Mouse (Mus musculus) embryonic facial prominence, embryonic 11.5 days (tissue): Measurements from ENCODE around the gene Rsph9. TPM values are rescaled to one million over a fixed set of nuclear protein-coding genes. Genes with fewer than 3 reads are reported as not detected.

ENCODE experiments used
- ATAC-seq: fragments of 200-750 bp; cut with Nextera tagmentation; replicated peaks from 2 replicates; pipeline ENCODE4 v1.8.0; 2017; ENCODE audit warnings: low read depth; ENCODE audit not compliant: insufficient number of reproducible peaks, low FRiP score, low TSS enrichment
- DNase-seq: peaks from one replicate; pipeline ENCODE4 v3.0.0-alpha.2; 2015; ENCODE audit warnings: low spot score
- H3K27ac ChIP-seq: fragments of 300-500 bp; sonication (generic); replicated peaks from 2 replicates; pipeline ENCODE4 v1.5.1; 2014; ENCODE audit warnings: mild to moderate bottlenecking, low read depth, low read length, control low read depth
- H3K27me3 ChIP-seq: fragments of 300-500 bp; sonication (generic); 2 replicates; pipeline ENCODE4 v1.6.1; 2014; ENCODE audit warnings: mild to moderate bottlenecking, low read length, moderate library complexity, mixed read lengths; ENCODE audit not compliant: control insufficient read depth, insufficient read depth
- H3K36me3 ChIP-seq: fragments of 300-500 bp; sonication (generic); replicated peaks from 2 replicates; pipeline ENCODE4 v1.6.1; 2014; ENCODE audit warnings: low read depth, mild to moderate bottlenecking, low read length, moderate library complexity, mixed read lengths; ENCODE audit not compliant: control insufficient read depth, insufficient read depth
- H3K4me1 ChIP-seq: fragments of 300-500 bp; sonication (generic); 2 replicates; pipeline ENCODE4 v1.6.1; 2014; ENCODE audit warnings: low read length, mixed read lengths; ENCODE audit not compliant: control insufficient read depth, insufficient read depth
- H3K4me2 ChIP-seq: fragments of 300-500 bp; sonication (generic); 2 replicates; pipeline ENCODE4 v1.6.1; 2014; ENCODE audit warnings: low read depth, mild to moderate bottlenecking, control low read depth, low read length, moderate library complexity
- H3K4me3 ChIP-seq: fragments of 300-500 bp; sonication (generic); 2 replicates; pipeline ENCODE4 v1.5.1; 2014; ENCODE audit warnings: low read depth, low read length, control low read depth
- H3K9ac ChIP-seq: fragments of 300-500 bp; sonication (generic); replicated peaks from 2 replicates; pipeline ENCODE4 v1.6.1; 2014; ENCODE audit warnings: mild to moderate bottlenecking, control low read depth, low read length
- H3K9me3 ChIP-seq: fragments of 300-500 bp; sonication (generic); replicated peaks from 2 replicates; pipeline ENCODE4 v1.6.1; 2016; ENCODE audit warnings: mild to moderate bottlenecking, low read length, inconsistent platforms, mixed read lengths; ENCODE audit not compliant: control insufficient read depth
- WGBS: fragments of 180-500 bp; shearing (Covaris S2); extraction: QIAGEN DNeasy Blood & Tissue Kit; methylation state at CpG from one replicate; pipeline ENCODE4 v1.1.7; 2014; 5-methylcytosine and 5-hydroxymethylcytosine counted together
- polyA plus RNA-seq: library from polyadenylated mRNA; unstranded; fragments of >200 nt; fragmentation: Nextera tagmentation; extraction: Ambion mirVana; gene quantifications from 2 replicates; pipeline ENCODE4 v1.2.1, GENCODE M21; 2014

Rsph9 gene
- polyA plus RNA-seq, 1 experiment from 2014 or later: 12.5 TPM

DNA sequence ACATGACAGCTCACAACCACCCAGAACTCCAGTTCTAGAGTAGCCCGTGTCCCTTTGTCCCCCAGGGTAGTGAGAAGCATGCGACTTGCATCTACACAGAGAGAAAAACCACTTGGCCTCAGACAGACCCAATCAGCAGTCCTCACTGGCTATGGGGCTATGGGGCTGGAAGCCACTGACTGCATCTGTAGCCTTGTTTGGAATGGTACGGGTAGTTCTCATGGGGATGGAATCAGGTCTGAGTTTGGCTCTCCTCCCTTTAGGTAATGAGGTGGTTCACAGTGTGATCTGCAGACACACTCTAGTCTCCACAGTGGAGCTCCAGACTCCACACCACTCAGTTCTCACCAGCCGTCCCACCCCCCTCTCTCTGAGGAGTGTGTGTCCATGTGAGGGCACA is 20.7 kb downstream of the Rsph9 start:
- H3K4me1 ChIP-seq: no peaks in the 10 kb centered on the region
- WGBS: 94% methylated on average over 4 of the region's 4 CpGs
- H3K36me3 ChIP-seq: peaks cover 8% of the 10 kb centered on the region
- H3K27ac ChIP-seq: no peak overlapping the region
- H3K27me3 ChIP-seq: no peaks in the 10 kb centered on the region
- no peaks in the 10 kb centered on the region for H3K9me3 ChIP-seq
- ATAC-seq (no peak), DNase-seq (no peak)
- no peak overlapping the region for H3K4me3 ChIP-seq
- H3K9ac ChIP-seq: no peak overlapping the region
- no peak overlapping the region for H3K4me2 ChIP-seq

DNA sequence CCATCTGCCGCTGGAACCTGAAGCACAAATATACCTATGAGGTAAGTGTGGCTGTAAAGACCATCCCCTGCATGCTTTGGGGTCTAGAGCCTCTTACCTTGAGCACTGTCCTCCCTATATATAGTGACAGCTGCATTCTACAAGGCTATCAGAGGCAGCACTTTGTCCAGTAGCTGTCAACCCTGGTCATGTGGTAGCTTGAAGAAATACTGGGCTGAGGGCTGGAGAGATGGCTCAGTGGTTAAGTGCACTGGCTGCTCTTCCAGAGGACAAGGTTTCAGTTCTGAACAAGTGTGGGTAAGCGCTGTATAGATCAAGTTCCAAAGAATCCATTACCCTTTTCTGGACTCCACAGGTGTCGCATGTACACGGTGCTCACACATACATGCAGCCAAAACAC is 21.2 kb downstream of the Rsph9 start:
- Histone ChIP-seq H3K27me3 (no peaks in the 10 kb centered on the region), H3K9ac (no peak overlapping the region), H3K9me3 (no peaks in the 10 kb centered on the region), H3K27ac (no peak overlapping the region), H3K4me1 (no peaks in the 10 kb centered on the region), H3K36me3 (peaks cover 8% of the 10 kb centered on the region), H3K4me3 (no peak overlapping the region), H3K4me2 (no peak overlapping the region)
- no peak for ATAC-seq
- 96% methylated on average over 4 of the region's 4 CpGs for whole genome bisulfite sequencing
- no peak for DNase-seq

DNA sequence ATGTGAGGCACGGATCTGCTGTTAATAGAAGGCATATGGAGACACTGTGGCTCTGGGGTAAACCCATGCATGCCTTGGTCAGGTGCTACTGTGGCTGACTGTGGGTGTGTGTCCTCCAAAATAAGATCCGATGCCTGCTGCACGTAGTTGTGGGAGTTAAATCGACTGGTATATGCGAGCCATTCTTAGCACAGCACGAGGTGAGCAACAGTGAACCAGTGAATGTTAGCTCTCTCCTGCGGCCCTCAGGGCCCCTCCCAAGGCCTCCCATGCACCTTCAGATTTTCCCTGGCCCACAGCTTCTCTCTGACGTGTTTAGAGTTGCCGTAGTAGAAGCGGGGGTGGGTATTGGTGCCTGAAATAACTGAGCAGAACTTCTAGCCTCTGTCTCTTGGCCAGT is 24.4 kb downstream of the Rsph9 start:
- H3K4me2 ChIP-seq: no peak overlapping the region
- H3K4me3 ChIP-seq: no peak overlapping the region
- WGBS: 87% methylated on average over 10 of the region's 10 CpGs
- DNase-seq (no peak), ATAC-seq (no peak)
- H3K36me3 ChIP-seq: peaks cover 8% of the 10 kb centered on the region; the same call in 1 of the 2 replicates
- H3K27ac ChIP-seq: no peak overlapping the region
- H3K9ac ChIP-seq: no peak overlapping the region
- no peaks in the 10 kb centered on the region for H3K9me3 ChIP-seq
- peaks cover 3% of the 10 kb centered on the region; the same call in 1 of the 2 replicates for H3K4me1 ChIP-seq
- no peaks in the 10 kb centered on the region for H3K27me3 ChIP-seq

DNA sequence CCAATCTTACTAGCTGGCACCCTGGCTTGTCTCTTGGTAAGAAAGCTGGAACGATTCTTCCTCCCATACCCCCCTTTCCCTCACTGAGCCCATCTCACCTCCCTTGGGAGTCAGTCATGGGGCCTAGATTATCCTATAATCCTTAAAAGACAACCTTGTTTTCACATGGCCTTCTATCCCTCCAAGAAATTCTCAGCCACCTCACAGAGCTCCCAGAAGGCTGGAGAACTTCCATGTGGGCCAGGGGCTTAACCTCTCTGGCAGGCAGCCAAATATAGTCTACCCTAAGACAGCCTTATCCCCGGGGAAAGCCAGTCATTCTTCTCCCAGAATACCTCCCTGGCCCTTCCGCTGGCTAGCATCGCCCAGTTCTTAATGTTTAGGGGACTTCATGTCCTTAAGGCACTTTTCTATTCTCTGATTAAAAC is 25.6 kb downstream of the Rsph9 start:
- no peak overlapping the region for H3K27ac ChIP-seq
- H3K36me3 ChIP-seq: peaks cover 5% of the 10 kb centered on the region; the same call in 1 of the 2 replicates
- peaks cover 3% of the 10 kb centered on the region; the same call in 1 of the 2 replicates for H3K4me1 ChIP-seq
- H3K4me2 ChIP-seq: no peak overlapping the region
- H3K9ac ChIP-seq: no peak overlapping the region
- 87% methylated on average over 4 of the region's 4 CpGs for WGBS
- DNase-seq: no peak
- no peak overlapping the region for H3K4me3 ChIP-seq
- no peak for ATAC-seq
- no peaks in the 10 kb centered on the region for H3K27me3 ChIP-seq
- no peaks in the 10 kb centered on the region for H3K9me3 ChIP-seq

DNA sequence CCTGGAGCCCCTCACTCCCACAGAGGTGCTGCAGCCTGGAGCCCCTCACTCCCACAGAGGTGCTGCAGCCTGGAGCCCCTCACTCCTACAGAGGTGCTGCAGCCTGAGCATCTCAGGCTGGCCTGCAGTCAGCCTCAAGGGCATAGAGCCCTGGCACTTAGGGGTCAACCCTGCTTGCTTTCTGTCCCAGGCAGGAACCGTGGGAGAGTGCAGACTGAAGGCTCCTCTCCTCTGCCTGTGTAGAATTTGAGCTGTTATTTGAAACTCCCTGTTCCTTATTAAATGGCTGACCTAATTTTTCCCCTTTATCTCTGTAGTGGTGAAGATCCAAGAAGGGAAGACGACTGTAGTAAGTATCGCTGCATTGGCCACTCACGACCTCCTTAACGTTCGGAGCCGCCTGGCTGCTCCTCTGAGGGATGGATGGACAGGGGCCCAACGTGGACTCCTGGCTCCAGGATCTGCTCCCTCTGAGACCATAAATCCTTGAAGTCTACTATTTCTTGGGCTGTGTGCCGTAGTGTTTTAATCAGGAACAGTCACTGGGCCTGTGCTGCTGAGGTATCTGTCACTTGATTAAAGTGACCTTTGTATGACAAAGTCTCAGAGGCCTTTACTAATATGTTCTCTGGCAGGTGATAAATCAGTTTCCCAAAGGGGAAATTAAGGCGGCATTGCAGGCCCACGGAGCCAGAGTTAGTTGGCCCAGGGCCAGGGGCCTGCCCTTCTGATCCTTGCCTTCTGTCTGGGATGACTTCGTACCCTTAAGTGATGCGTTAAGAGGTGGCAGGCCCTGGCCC is 26.2 kb downstream of the Rsph9 start:
- DNase-seq: no peak
- Histone ChIP-seq H3K27me3 (no peaks in the 10 kb centered on the region), H3K27ac (0 out of 2 replicates have a peak overlapping the region, but pooled peaks have one; percentile 13), H3K4me3 (no peak overlapping the region), H3K9ac (no peak overlapping the region), H3K4me1 (peaks cover 3% of the 10 kb centered on the region; the same call in 1 of the 2 replicates), H3K9me3 (no peaks in the 10 kb centered on the region), H3K36me3 (no peaks in the 10 kb centered on the region; the same call in 1 of the 2 replicates), H3K4me2 (no peak overlapping the region)
- 78% methylated on average over 13 of the region's 13 CpGs for WGBS
- ATAC-seq: no peak

DNA sequence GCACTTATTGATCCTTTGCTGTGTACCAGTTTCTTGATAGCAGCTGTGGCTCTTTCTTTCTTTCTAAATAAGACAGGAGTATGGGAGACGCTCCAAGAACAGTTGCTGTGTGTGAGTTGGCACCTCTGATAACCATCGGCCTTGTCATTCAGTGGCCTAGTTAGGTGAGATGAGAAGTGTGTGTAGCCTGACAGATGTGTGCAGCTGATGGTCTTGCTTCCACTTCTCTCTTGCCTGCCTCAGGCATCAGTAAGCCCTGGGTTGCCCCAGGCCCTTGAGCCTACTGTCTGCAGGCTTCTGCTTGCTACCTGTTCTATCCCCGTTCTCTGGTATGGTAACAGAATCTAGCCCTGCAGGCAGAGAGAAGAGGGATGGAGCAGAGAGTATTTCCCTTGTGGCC is 27.1 kb downstream of the Rsph9 start:
- DNase-seq: no peak
- 82% methylated on average over 3 of the region's 3 CpGs for WGBS
- ATAC-seq: no peak
- Histone ChIP-seq H3K27me3 (no peaks in the 10 kb centered on the region), H3K36me3 (no peaks in the 10 kb centered on the region; the same call in 1 of the 2 replicates), H3K9ac (no peak overlapping the region), H3K4me1 (peaks cover 3% of the 10 kb centered on the region; the same call in 1 of the 2 replicates), H3K9me3 (no peaks in the 10 kb centered on the region), H3K4me3 (no peak overlapping the region), H3K4me2 (no peak overlapping the region), H3K27ac (no peak overlapping the region; the same call in 1 of the 2 replicates)

DNA sequence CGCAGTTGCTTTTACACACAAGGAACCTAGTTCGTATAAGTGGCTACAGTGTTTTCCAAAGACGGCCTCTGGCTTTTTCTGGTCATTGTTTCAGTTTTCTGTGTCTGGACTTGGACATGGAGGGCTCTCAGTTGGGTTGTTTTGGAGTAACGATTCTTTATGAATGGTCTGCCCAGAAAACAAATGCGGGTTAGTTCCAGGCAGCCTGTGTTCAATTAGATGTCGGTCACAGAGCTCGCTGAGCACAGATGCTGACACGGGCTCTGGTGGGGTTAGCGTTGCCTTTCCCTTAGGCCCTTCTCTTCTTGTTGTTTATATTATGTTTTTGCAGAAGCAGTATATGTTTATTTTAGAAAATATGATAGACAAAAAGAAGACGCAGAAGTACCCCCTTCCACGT is 27.9 kb downstream of the Rsph9 start:
- DNase-seq: peak; percentile 60
- H3K36me3 ChIP-seq: no peaks in the 10 kb centered on the region; the same call in 1 of the 2 replicates
- WGBS: 57% methylated on average over 11 of the region's 11 CpGs

DNA sequence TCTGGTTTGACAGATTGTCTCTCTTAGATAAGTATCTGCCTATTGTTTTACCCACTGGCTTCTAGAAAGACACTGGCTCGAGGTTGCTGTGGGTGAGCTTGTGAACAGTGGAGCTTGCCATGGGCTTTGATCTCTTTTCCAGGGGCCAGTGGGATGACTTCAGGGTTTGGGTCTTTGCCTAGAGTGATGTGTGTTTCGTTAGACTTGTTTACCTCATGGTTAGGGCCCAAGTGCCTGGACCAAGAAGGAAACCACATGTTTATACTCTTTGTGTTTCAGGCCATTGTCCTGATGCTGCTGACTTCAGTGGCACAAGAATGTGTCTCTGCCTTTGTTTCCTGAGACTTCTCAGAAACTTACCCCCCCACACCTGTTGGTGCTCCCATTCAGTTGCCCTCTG is 28.5 kb downstream of the Rsph9 start:
- no peak overlapping the region for H3K4me2 ChIP-seq
- no peak overlapping the region for H3K4me3 ChIP-seq
- peak overlapping the region; percentile 29 for H3K27ac ChIP-seq
- no peaks in the 10 kb centered on the region; the same call in 1 of the 2 replicates for H3K36me3 ChIP-seq
- ATAC-seq (no peak), DNase-seq (no peak)
- no peaks in the 10 kb centered on the region for H3K27me3 ChIP-seq
- peaks cover 3% of the 10 kb centered on the region; the same call in 1 of the 2 replicates for H3K4me1 ChIP-seq
- 65% methylated on average over 2 of the region's 2 CpGs for WGBS
- no peaks in the 10 kb centered on the region for H3K9me3 ChIP-seq
- H3K9ac ChIP-seq: peak overlapping the region; percentile 25; the same call in 1 of the 2 replicates

More for the DNA sequence above, 27.9 kb downstream of the Rsph9 start:
- no peak for ATAC-seq
- no peak overlapping the region for H3K4me2 ChIP-seq
- no peaks in the 10 kb centered on the region for H3K27me3 ChIP-seq
- H3K9ac ChIP-seq: no peak overlapping the region
- peak overlapping the region; percentile 29 for H3K27ac ChIP-seq
- H3K4me1 ChIP-seq: peaks cover 3% of the 10 kb centered on the region; the same call in 1 of the 2 replicates
- H3K9me3 ChIP-seq: no peaks in the 10 kb centered on the region
- H3K4me3 ChIP-seq: no peak overlapping the region
